Mouse (Mus musculus): Measurements from ENCODE around the gene Cnot6l.

Gene Cnot6l

GRCm38 (mm10) chr5:96164021-96164411, at the start of gene Cnot6l:
TSS of gene Cnot6l (minus strand) at chr5:96164171.
- no peak for DNase-seq (ENCODE audit: low spot score in 2 of 2)

GRCm38 (mm10) chr5:96209916-96210583, 46.1 kb upstream of the Cnot6l start:
- peak; percentile 87 to 92 for DNase-seq (ENCODE audit: low spot score in 2 of 2)

GRCm38 (mm10) chr5:96209459-96209858, 45.5 kb upstream of the Cnot6l start, which contains the start of gene Mrpl1:
TSS of gene Mrpl1 (plus strand) at chr5:96209493.
- peak in 1 of 2 experiments; percentile 19 for DNase-seq (ENCODE audit: low spot score in 2 of 2)

GRCm38 (mm10) chr5:96208543-96208942, 44.6 kb upstream of the Cnot6l start:
- no peak for DNase-seq (ENCODE audit: low spot score in 2 of 2)

- DNase-seq (ENCODE audit: low spot score in 2 of 2): no peak
Observed at GRCm38 (mm10) chr5:96207531-96207930, 43.6 kb upstream of the Cnot6l start.

GRCm38 (mm10) chr5:96206897-96207296, 42.9 kb upstream of the Cnot6l start:
- DNase-seq (ENCODE audit: low spot score in 2 of 2): peak in 1 of 2 experiments; percentile 68

GRCm38 (mm10) chr5:96201462-96202154, 37.6 kb upstream of the Cnot6l start:
- DNase-seq (ENCODE audit: low spot score in 2 of 2): no peak

GRCm38 (mm10) chr5:96200269-96200668, 36.3 kb upstream of the Cnot6l start:
- DNase-seq (ENCODE audit: low spot score in 2 of 2): no peak

GRCm38 (mm10) chr5:96198271-96198670, 34.3 kb upstream of the Cnot6l start:
- no peak for DNase-seq (ENCODE audit: low spot score in 2 of 2)

GRCm38 (mm10) chr5:96196547-96197052, 32.6 kb upstream of the Cnot6l start:
- DNase-seq (ENCODE audit: low spot score in 2 of 2): no peak

- no peak for DNase-seq (ENCODE audit: low spot score in 2 of 2)
Observed at GRCm38 (mm10) chr5:96191251-96191650, 27.3 kb upstream of the Cnot6l start.

GRCm38 (mm10) chr5:96189761-96190160, 25.8 kb upstream of the Cnot6l start:
- no peak for DNase-seq (ENCODE audit: low spot score in 2 of 2)

- DNase-seq (ENCODE audit: low spot score in 2 of 2): no peak
Observed at GRCm38 (mm10) chr5:96183987-96184386, 20.0 kb upstream of the Cnot6l start.

- no peak for DNase-seq (ENCODE audit: low spot score in 2 of 2)
Observed at GRCm38 (mm10) chr5:96183211-96183610, 19.2 kb upstream of the Cnot6l start.

- DNase-seq (ENCODE audit: low spot score in 2 of 2): no peak
Observed at GRCm38 (mm10) chr5:96176879-96177358, 12.9 kb upstream of the Cnot6l start.

- no peak for DNase-seq (ENCODE audit: low spot score in 2 of 2)
Observed at GRCm38 (mm10) chr5:96176121-96176520, 12.2 kb upstream of the Cnot6l start.

- DNase-seq (ENCODE audit: low spot score in 2 of 2): no peak
Observed at GRCm38 (mm10) chr5:96171765-96172164, 7.8 kb upstream of the Cnot6l start.

GRCm38 (mm10) chr5:96170443-96170842, 6.5 kb upstream of the Cnot6l start:
- DNase-seq (ENCODE audit: low spot score in 2 of 2): no peak

- DNase-seq (ENCODE audit: low spot score in 2 of 2): no peak
Observed at GRCm38 (mm10) chr5:96166761-96167160, 2.8 kb upstream of the Cnot6l start.

- no peak for DNase-seq (ENCODE audit: low spot score in 2 of 2)
Observed at GRCm38 (mm10) chr5:96163396-96164020, 463 bp downstream of the Cnot6l start.

GRCm38 (mm10) chr5:96162399-96163331, 1.3 kb downstream of the Cnot6l start:
- peak; percentile 77 to 82 for DNase-seq (ENCODE audit: low spot score in 2 of 2)

Data from urinary bladder, postnatal 4 days (tissue).